Mouse (Mus musculus): ENCODE data around the gene Wdr62.

The Wdr62 gene

DNA sequence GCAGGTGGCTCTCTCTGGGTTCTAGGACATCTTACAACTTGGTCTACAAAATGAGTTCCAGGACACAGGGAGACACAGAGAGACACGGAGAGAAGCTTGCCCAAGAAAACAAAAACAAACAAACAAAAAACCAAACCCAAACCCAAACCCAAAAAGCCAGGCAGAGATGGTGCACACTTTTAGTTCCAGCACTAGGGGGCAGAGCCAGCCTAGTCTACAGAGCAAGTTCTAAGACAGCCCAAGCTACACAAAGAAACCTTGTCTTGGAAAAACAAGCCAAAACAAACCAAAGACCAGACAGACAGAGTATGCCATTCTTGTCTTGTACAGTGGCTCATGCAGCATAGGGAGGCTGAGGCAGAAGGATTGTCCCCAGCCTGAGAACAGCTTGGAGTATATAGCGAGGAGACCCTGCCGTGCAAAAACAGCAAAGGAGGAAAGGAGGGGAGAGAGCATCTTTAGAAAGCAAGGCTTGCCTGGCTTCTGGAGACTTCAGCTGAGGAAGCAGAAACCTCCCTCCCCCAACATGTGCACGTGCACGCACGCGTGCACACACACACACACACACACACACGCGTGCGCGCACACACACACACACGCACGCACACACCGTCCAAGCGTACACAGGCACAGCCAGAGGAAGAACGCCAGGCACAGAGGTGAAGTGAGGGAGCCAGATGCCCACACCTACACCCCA lies 26.0 kb upstream of the Wdr62 start:
- no peak for DNase-seq (ENCODE audit: extremely low read depth, low read depth)

GRCm38 (mm10) chr7:30300914-30301313 lies 20.7 kb upstream of the Wdr62 start:
- no peak for DNase-seq (ENCODE audit: extremely low read depth, low read depth)

GRCm38 (mm10) chr7:30297266-30297665 lies 17.0 kb upstream of the Wdr62 start:
- DNase-seq (ENCODE audit: extremely low read depth, low read depth) = no peak

- no peak for DNase-seq (ENCODE audit: extremely low read depth, low read depth)
Observed at GRCm38 (mm10) chr7:30296816-30297215, 16.6 kb upstream of the Wdr62 start.

GRCm38 (mm10) chr7:30295103-30295502 lies 14.9 kb upstream of the Wdr62 start:
- DNase-seq (ENCODE audit: extremely low read depth, low read depth) = no peak

- no peak for DNase-seq (ENCODE audit: extremely low read depth, low read depth)
Observed at GRCm38 (mm10) chr7:30294296-30294695, 14.1 kb upstream of the Wdr62 start.

DNA sequence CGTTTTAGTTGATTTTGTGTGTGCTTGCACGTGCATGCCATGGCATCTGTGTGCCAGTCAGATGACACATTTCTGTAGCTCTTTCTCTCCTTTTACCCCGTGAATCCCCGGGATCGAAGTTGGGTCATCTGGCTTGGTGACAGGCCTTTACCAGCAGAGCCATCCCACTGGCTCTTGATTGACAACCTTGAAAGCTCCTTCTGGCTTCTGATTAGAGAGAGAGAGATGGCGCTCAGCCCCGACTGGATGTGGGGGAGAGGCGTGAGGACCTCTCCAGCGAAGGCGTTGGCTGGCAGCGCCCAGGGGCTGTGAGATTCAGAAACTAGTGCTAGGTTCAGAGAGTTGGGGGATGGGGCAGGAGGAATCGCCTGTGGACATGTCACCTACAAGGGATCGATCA lies 13.6 kb upstream of the Wdr62 start:
- DNase-seq (ENCODE audit: extremely low read depth, low read depth) = no peak

DNA sequence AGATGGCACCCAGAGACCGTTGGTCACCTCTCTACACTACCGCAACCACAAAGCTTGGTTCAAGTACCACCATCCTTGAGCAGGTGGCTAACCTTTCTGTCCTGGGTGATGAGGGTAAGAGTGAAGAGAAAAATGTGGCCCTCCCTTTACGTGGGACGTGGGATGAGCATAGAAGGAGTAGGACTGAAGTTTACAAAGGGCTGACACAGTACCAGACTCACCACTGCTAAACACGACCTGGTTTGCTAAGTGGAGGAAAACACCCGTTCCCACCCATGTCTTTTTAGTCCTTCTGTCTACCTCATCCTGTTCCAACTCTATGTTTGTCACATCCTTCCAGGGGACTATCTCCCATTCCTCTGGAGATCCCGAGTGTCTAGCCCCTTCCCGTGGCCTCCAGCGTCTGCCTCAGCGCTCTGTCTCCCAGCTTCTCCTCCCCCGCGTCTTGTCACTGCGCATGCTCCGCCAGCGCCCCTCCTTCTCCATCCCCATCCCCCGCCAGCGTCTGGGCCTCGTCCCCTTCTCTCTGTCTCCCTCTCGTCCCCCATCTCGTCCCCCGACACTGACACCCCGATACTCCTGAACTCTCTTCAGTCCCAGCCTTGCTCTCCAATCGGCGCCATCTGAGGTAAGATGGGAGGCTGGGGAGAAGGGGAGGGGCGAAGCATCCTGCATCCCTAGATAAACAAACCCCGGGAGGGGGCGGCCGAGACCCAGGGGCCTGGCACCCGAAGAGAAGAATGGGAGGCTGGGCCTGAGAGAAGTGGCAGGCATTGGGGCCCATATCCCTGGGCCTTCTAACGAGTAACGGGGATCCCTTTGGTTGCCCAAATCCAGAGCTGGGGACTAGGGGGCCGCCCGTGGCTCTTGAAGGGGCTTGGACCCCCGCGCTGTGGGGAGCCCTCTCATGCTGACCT lies 11.3 kb upstream of the Wdr62 start, which contains the start of gene Clip3:
Gene Clip3 (plus strand): TSS at position 514 of the 917 bp plus-strand sequence.
- DNase-seq (ENCODE audit: extremely low read depth, low read depth) = no peak

DNA sequence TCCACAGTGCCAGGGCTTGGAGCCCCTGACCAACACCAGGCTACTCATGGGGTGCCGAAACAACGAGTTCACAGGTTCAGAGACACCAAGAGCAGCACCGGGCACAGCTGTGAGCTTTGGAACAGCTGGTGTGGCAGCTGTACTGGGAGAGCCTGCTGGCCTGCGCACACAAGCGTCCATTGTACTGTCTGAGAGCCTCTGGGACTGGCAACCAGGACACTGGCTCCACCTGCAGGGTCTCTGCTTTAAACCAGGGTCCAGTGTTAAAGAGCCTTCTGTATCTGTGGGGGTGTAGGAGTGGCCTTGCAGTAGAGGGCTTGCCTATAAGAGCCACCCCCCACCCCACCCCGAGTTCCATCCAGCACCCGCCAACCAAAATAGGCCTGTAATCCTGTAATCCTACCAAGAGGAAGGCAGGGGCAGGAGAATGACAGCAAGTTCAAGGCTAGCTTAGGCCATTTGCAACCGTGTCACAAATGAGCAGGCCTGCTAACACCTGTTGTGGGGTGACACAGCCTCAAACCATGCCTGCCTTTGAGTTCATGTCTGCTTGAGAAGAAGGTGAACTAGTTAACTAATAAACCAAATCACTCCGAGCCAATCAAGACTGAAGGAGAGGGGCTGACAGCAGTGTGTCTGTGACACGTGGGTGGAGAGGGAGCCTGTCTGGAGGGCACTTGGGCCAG lies 9.6 kb upstream of the Wdr62 start:
- DNase-seq (ENCODE audit: extremely low read depth, low read depth) = no peak

DNA sequence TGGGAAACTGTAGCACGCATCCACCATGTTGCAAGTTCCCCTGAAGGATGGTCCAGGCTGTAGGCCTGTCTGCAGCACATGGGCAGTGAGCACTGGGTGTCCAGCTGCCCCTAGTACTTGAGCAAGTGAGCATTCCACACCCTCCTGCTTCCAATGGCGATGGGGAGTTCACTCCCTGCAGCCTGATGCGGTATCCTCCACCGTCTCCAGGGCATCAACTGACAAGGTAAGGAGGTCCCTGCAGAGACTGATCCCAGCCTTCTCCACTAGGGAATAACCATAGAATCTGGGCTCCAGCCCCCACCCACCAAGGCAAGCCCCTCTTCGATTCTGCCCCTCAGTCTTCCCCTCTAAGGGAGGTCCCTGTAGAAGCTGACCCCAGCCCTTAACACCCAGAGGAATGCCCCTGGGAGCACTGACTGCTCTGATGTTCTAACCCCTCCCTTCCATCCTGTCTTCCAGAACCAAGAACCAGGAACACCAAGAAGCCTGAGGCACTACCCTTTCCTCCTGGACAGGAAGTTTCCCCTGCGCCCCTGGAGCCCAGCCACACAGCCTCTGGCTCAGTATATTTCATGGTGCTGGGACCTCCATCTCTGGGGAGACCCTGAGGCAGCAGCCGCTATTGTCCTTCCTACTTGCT lies 9.0 kb upstream of the Wdr62 start:
- DNase-seq (ENCODE audit: extremely low read depth, low read depth) = no peak

GRCm38 (mm10) chr7:30288046-30288445 lies 7.8 kb upstream of the Wdr62 start:
- no peak for DNase-seq (ENCODE audit: extremely low read depth, low read depth)

DNA sequence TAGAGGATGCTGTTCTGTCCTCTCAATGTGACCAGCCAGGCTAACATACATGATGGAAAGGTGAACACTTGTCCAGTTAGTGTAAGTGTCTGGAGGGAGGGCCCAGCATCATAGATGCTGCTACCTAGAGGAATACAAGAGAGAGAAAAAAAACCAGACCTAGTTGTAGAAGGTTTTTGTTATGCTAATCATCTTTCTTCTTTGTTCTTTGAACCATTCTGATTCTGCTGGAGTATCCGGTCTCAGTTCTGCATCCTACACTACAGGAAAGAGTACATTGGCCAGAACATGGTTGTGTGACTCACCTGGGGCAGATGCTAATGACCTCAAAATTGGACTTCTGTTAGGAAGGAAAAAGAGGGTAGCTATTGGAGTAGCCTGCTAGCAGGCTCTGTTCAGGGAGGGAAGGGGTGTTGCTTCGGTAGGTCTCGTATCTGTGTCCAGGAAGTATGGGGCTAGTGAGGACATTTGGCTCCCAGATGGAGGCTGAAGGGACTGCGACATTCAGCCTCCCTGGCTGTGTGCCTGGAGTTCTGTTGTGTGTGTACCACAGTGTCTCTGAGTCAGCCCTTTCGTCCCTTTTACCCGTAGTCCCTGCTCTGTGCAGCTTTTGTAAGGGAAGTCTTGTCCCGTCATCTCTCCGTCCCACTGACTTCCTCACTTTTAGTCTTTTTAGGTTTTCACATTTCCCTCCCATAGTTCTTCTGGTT lies 6.6 kb upstream of the Wdr62 start:
- no peak for DNase-seq (ENCODE audit: extremely low read depth, low read depth)

DNA sequence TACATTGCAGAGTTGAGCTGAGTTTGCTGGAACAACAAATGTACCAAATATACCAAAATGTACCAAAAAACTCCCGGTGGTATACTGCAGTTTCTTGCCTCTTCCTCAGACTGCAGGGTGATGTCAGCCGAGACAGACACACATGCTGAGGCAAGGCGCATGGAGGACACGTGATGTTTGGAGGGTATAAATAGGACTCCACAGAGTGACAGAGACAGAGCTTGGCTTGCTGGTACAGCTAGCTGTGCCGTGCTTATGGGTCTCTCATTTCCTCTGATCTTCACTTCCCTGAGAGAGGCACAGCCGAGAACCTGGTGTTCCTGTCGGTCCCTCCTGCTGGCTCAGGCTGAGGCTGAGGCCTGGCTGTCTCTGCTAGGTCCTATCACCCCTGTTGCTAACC lies 2.5 kb upstream of the Wdr62 start:
- DNase-seq (ENCODE audit: extremely low read depth, low read depth) = no peak

- peak; percentile 18 for DNase-seq (ENCODE audit: extremely low read depth, low read depth)
Observed at GRCm38 (mm10) chr7:30281522-30281921, 1.3 kb upstream of the Wdr62 start.

- peak; percentile 73 for DNase-seq (ENCODE audit: extremely low read depth, low read depth)
Observed at GRCm38 (mm10) chr7:30280670-30281138, 485 bp upstream of the Wdr62 start.

GRCm38 (mm10) chr7:30279536-30279935 lies 683 bp downstream of the Wdr62 start:
- DNase-seq (ENCODE audit: extremely low read depth, low read depth) = no peak

GRCm38 (mm10) chr7:30278911-30279310 lies 1.3 kb downstream of the Wdr62 start:
- DNase-seq (ENCODE audit: extremely low read depth, low read depth) = no peak

DNA sequence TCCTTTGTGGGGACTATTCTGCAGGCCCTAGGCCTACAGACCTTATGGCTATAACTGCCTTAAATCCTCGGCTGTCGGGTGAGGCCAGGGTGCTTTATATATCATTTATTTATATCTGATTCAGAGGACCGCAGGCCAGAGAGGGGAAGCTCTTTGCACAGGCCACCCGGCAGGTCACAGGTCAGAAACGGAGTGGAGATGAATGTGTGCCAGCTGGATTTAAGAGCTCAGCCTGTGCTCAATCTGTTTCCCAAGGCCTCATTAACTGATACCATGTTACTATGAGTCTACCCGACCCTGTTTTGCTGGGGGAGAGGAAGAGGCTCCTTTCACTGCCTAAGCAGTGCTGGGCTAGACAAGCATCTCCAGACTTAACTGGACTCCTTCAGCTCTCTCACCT lies 5.8 kb downstream of the Wdr62 start:
- no peak for DNase-seq (ENCODE audit: extremely low read depth, low read depth)

DNA sequence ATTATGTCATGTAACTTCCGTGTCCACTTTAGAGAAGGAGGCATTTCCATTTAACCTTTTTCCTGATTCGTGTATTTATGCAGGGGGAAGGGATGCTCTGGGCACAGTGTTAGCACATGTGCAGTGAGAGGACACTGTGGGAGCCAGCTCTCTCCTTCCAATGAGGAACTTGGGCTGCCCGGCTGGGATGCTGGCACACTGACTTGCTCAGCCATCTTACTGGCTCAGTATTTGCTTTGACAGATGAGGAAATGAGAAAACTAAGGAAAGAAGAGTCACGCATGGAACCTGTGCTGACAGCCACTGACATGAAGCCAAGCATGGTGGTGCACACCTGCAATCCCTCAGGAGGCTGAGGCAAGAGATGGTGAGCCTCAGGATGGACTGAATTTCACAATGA lies 10.6 kb downstream of the Wdr62 start:
- DNase-seq (ENCODE audit: extremely low read depth, low read depth) = no peak

DNA sequence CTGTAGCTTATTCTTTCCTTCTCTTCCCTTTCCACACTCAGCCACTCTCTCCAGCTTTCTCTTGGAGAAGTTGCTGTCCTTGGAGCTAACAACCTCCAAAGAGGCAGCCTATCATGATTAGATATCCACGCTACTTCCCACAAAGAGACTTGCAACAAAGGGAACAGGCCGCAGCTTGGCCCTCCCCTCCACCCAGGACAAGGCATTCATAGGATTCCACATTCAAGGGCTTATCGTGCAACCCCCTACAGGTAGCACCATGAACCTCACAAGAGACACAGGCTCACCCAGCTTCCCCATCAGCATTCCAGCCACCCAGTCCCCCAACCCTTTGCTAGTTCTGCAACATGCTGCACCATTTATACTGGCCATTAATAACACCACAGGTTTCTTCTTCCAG lies 13.4 kb downstream of the Wdr62 start:
- no peak for DNase-seq (ENCODE audit: extremely low read depth, low read depth)

DNA sequence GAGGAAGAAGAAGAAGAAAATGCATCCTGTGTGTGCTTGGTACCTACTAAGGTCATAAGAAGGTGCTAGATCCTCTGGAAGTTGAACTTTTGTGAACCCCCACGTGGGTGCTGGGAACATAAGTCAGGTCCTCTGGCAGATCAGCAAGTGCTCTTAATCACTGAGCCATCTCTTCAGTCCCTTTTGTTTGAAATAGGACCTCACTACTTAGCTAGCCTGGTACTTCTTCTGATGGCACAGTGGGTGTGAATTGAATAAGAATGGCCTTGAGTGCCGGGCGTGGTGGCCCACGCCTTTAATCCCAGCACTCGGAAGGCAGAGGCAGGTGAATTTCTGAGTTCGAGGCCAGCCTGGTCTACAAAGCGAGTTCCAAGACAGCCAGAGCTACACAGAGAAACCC lies 14.3 kb downstream of the Wdr62 start:
- no peak for DNase-seq (ENCODE audit: extremely low read depth, low read depth)

All from MEL-GATA-1-ER (cell line).